Mouse (Mus musculus): ENCODE measurements around the gene Clca1.
"Not testable (repeated sequence)": the region's sequence is repeated elsewhere in the genome, so short reads cannot be mapped to it uniquely, and the experiment has no call there.

The Clca1 gene

DNA sequence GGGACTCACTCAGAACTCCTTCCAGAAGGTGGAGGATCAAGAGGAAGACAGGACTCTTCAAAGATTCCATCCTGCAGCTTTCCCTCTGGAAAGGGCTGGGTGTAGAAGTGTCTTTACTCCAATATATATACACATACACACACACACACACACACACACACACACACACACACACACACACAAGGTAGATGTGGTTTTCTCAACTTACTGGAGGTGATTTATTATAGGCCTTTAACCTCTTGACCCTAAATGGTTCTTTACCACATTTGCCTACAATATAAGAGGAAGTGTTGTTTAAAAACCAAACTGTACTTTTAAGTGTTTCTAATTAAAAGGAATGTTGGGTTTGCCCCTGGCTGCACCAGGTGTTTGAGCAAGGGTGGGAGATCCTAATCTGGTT is at the start of gene Clca1:
Clca1 (minus strand) TSS at position 101 of the 400 bp plus-strand sequence.
- DNase-seq = no peak

- no peak for DNase-seq
Measured at GRCm38 (mm10) chr3:145080904-145081303, 48.3 kb upstream of the Clca1 start.

- no peak for DNase-seq
Measured at GRCm38 (mm10) chr3:145078405-145078804, 45.8 kb upstream of the Clca1 start.

DNA sequence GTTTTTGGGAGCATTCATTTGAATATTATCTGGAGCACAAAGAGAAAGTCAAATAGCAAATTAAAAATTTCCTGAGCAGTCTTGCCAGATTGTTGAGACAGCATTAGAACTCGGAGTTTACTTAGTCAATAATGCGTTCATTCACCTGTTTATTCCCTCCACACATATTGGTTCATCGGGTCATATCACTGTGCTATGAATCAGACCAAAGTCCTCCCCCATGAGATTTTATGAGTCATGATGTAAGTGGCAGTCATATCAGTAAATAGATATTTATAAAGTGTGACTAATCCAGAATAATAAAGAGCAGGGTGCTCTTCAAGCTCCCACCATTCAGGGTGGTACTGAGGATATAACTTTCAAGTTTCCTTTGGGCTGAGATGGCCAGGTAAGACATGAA is 39.8 kb upstream of the Clca1 start:
- DNase-seq = no peak

DNA sequence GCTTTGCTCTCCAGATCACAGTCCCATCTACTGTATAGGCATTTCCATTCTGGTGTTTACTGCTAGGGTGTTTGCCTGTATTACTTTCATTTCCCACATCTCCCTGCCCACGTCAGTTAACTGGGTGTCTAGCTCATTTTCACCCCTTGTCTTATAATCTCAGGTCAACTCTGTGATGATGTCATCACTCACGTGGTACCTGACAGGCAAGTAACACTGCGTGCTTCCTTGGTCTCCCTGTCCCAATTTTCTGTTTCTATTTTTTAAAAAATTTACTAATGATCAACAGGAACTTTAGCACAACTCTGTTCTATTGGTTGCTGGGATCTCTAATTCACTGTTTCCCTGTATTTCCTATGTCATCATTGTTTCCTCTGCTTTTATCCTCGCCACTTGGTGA is 36.4 kb upstream of the Clca1 start:
- DNase-seq = no peak

- not testable (repeated sequence) for DNase-seq
Measured at GRCm38 (mm10) chr3:145055138-145055537, 22.6 kb upstream of the Clca1 start.

DNA sequence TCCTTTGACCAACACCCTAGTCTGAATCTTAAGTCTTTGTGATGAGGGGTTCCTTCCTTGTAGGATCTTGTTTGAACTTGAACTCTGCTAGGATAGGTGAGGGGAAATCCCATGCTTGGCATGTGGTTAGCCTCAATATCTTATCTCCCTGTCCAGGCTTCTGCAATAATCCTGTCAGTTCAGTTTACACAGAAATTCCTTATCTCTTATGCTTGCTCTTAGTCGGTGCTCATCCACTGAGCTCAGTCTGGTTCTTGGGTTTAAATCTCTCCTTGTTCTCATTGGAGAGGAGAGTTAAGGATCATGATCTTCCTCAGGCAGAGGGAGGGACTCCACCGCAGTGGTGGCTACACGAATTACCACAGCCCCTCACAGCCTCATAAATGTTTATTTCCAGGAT is 17.2 kb upstream of the Clca1 start:
- no peak for DNase-seq

DNA sequence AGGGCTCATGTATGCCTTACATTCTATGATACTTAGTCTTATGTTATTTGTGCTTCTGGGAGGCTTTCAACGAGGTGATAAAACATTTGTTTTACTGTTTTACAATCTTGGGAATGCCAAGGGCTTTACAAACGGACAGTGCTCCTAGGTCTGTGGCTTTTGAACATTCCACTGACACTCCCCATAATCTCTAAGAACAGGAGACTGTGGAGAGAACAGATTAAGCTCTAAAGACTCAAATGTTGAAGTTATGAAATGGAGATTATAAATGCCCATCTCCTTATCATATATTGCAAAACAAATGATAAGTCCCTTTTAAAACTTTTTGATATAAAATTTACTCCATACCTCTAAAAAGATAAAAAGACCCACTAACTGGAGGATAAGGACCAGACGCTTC is 6.2 kb upstream of the Clca1 start:
- DNase-seq = no peak

DNA sequence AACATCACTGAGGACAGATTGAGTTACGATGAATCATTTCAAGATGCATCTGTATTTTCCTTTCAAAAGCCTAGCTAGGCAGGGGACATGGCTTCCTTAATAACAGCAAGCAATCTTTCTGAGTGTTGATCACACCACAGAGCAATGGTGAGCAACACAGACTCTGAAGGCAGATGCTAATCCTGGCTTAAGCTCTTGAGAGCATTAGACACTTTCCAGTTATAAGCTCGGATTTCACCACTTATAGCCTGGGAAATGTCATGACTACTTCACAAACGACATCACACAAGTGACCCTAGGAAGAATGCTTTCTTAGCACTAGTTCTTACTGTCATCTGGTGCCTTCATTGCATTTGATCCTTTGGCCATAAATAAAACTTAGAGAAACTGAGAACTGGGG is 4.5 kb downstream of the Clca1 start:
- no peak for DNase-seq

DNA sequence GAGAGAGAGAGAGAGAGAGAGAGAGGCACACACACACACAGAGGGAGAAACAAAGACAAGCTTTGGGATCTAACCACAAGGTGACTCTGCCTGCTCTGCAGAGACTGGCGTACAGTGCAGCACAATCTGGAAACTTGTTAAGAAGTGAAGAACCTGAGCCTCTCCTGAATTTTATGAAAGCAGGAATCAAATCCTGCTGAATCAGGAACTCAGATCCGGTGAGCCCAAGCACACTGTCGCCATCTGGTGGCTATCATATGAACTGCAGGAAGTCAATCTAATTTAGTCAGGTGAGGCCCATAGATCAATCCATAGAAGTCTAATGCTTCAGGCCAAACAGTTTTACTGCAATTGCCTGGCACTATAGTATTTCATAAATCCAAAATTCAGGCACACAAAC is 5.8 kb downstream of the Clca1 start:
- DNase-seq = peak; percentile 64 to 71

GRCm38 (mm10) chr3:145017807-145018206 is 14.8 kb downstream of the Clca1 start:
- DNase-seq = no peak

DNA sequence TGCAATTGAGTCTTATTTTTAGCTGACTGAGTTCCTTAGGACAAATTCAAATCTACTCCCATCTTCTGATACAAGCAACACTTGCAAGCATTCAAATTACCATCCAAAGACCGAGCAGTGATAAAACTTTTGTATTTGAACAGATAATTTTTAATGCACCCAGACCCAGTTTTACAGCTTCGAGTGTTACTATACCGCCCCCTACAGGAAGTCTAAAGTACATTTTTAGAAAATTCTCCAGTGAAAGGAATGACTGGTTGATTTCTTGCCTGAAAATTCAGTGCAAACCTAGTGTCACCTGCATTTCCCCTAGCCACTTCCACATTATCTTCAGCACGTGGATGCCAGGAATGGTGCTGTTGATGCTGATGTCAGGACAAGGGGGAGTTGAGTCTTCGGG is 28.2 kb downstream of the Clca1 start:
- peak in 1 of 2 experiments; percentile 9 for DNase-seq

GRCm38 (mm10) chr3:145000912-145001311 is 31.7 kb downstream of the Clca1 start:
- DNase-seq = no peak

DNA sequence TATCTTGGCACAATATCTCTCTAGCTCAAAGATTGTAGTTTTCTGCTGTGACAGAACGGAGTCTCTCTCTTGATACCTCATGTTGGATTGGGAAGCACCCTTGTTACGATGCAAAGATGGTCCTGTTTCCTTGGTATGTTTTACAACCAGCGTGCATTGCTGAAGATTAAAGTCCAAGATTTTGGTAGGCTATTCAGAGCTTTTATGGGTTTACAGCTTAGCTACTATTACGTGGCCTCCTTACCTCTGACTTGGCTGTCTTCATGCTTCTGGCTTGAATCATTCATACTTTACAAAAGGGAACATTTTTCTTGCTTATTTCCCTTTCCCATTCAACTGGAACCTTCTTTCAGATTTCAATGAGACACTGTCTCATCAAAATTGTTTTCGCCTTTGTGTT is 39.5 kb downstream of the Clca1 start:
- DNase-seq = no peak

DNA sequence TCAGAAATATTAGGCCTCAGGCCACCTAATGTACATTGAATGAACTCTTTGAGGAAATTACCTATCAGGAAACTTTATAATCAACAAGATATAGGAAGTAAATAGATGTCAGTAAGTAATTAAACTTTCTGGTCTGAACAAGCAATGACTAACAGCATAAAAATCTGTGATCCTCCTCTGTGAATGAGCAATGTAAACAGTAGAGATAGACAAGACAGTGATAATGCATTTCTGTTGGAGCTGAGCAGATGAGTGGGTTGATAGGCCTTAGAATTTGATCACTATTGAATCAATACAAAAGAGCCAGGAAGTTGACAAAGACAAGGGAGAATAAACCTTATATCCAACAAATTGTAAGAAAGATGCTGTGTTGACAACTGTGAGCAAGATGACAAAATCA is 40.0 kb downstream of the Clca1 start:
- no peak for DNase-seq

DNA sequence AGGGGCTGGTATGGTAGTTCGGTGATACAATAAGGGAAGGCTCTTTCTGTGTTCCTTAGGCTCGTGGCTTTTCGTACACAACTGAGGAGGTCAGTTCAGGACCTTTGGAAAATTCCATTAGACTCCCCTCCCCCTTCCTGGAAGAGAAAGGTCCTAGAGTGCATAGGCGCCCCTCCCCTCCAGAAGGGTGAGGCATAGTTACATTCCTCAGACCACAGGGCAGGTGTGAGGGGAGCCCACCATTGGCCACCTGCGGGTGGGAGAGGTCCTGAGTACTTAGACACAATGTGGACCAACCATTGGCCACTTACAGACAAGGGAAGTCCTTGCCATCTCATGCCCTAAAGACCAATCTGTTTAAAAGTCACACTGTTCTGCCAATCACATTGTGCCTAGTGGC is 46.7 kb downstream of the Clca1 start:
- no peak for DNase-seq

DNA sequence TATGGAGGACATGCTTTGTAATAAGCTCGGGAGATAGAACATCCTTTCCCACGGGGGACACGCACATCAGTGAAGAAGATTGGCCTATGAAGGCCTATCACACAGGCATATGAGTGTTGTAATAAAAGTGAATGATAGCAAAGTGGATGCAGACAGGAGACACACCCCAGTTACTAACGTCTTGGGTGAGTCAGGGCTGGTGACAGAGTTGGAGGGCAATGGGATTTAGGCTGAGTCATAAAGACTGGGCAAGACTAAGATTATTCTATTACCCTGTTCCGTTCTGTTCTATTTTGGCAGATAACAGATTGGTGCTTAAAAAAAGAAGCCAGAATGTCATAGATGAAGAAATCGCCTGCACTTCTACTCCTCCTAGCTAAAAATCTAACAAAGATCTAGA is 52.0 kb downstream of the Clca1 start:
- no peak for DNase-seq

DNA sequence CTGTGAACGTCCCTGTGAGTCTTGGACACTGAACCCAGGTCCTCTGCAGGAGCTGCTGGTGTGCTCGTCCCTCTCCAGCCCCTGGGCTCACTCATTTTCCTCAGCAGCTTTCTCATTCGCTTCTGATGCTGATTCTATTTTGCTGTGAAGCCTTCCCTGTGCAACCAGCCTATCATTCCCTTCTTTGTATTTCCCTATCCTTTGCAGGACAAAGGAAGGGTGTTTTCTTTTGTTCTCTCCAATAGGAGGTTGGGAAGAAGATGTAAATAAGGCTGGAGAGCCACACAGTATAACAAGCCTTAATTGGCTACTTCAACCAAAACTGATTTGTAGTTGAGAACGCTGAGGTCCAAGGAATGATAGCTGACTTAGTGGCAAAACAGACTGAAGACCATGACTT is 54.9 kb downstream of the Clca1 start:
- DNase-seq = no peak

DNA sequence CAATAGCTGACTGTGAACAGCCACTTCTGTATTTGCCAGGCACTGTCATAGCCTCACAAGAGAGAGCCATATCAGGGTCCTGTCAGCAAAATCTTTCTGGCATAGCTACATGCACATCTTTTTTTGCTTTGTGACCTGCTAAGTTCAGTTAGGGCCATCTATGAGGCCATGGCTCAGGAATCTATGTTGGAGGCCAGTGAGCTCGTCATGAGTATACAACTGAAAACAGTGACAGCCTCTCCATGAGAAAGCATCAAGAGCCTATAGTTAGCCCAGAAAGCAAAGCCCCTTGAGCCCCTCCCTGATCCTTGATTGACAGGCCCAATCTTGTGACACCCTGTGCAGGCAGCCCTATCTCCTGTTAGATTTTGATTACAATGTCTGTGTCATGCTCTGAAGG is 56.5 kb downstream of the Clca1 start:
- no peak for DNase-seq

- DNase-seq = no peak
Measured at GRCm38 (mm10) chr3:144974945-144975344, 57.6 kb downstream of the Clca1 start, which contains the start of gene Clca4a. TSS of gene Clca4a (minus strand) at chr3:144975045.

DNA sequence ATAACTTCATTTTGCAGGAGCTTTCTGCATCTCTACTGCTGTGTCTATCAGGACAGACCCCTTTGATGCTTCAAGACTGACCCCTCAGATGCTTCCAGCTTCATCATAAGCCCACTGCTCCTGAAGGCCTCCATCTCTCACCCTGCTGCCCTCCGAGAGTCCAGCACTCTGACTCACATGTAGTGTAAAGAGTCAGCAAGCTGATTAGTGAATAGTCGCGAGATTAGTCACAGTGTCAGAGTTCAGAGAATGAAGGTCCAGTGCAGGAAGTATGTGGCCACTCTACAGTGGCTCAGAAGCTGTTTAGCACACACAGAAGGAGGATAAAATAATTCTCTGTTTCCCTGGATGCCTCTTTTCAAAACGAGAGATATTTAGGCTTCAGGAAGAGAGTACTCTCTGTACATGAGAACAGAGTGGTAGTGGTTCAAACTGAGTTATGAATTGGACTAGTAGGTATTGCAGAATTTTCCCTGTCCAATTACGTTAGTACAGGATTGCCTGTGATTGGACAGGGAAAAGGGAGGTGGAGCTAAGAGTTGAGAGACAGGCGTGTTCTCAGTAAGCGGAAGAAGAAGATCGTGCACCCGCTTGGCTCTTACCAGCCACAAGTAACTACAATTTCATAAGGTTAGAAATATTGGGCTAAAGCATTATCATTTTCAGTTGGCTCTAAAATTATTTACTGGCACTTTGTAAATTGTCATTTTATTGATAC is 60.9 kb downstream of the Clca1 start:
- DNase-seq = no peak

GRCm38 (mm10) chr3:144969755-144970154 is 62.8 kb downstream of the Clca1 start:
- no peak for DNase-seq

- no peak for DNase-seq
Measured at GRCm38 (mm10) chr3:144966074-144966473, 66.5 kb downstream of the Clca1 start.

Measured in cerebellum, postnatal 10 days (tissue).